Mouse (Mus musculus): ENCODE results near the gene Gm20696. TPM values are rescaled to one million over a fixed set of nuclear protein-coding genes. Genes with fewer than 3 reads are reported as not detected.

The Gm20696 gene
- total RNA-seq (2021) = 1 to 10 TPM; 1.4 to 1.6 TPM
- long read RNA-seq, experiment 1, partial matches to known transcripts = 0 of 10 reads
- long read RNA-seq, experiment 1, other reads (novel, unspliced or antisense) = 10 of 10 reads
- long read RNA-seq, experiment 2, partial matches to known transcripts = 0 of 6 reads
- long read RNA-seq, experiment 2, other reads (novel, unspliced or antisense) = 6 of 6 reads

DNA sequence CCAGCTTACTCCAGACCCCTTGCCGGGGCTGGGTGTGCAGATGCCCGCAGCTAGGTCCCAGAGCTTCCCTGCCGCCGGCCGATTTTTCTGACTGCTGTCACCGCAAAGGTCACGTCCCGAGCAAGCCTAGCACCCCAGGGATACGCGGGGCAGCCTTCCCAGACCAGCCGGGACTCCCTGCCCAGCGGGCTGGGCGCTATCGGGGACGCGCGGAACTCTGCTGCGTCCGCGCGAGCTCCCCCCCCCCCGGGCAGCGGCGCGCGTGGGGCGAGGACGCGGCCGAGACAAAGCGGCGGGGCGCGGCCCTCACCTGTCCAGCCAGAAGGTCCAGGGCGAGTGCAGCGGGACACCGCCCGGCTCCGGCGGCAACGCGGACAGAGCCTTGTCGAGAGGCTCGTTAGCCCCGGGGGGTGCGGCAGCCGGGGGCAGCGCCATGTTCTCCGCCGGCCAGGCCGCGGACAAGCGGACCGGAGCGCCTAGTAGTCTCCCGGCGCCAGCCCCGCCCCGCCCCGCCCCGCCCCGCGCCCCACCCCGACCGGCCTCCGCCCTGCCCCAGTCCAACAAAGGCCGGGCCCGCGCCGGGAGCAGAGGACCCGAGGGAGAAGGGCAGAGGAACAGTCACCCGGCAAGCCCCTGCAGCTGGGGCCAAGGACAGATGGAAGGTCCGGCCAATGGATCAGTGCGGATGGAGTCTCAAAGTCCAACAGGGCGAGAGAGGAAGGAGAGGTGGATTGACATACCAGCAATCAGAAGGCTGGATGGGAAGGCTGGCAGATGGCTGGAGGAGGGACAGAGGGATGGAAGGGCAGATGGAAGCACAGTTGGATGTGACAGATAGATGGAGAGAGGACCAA lies at the start of gene Gm20696, which contains the start of gene Eif4e3:
Gene Gm20696 (minus strand): TSS at position 480 of the 854 bp plus-strand sequence.
Gene Eif4e3 (minus strand): TSS at position 454 of the 854 bp plus-strand sequence.
- intact Hi-C loops (cut with DNase I) = no loop called here
- peak; percentile 61 to 64 for DNase-seq

DNA sequence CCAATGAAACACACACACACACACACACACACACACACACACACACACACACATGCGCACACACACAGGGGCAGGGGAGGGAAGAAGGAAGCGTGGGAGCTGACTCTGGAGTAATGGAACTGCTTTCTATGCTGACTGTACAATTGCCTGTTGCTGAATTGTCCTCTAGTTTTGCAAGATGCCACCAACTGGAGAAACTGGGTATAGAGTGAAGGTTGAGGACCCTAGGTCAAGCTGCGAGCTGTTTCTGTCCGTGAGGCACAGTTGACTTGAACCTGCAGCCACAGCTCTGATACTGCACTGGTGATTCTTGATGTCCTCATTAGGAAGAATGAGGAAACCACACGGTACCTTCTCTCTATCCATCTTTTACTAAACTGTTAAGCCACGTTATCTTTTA lies 49.3 kb upstream of the Gm20696 start:
- intact Hi-C loops (cut with DNase I) = no loop called here

DNA sequence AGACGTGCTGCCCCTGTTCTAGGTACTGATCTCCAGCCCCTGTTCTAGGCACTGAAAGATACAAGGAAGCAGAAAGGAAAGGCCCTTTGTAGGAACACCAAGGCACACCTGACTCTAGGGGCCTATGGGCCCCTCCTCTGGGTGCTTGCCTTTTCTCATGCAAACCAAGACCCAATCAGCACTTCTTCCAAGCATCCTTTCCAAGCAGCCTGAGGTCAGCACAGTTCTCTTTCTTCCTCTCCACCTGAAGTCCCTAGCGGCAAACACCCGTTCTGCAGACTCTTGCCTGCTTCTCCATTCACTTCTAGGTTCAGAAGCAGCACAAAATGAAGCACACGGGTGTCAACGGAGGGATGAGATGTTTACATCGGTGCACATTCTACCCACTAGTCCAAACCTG lies 48.6 kb upstream of the Gm20696 start:
- no peak for DNase-seq
- intact Hi-C loops (cut with DNase I) = no loop called here

More for the DNA sequence above, 49.3 kb upstream of the Gm20696 start:
- DNase-seq = no peak

DNA sequence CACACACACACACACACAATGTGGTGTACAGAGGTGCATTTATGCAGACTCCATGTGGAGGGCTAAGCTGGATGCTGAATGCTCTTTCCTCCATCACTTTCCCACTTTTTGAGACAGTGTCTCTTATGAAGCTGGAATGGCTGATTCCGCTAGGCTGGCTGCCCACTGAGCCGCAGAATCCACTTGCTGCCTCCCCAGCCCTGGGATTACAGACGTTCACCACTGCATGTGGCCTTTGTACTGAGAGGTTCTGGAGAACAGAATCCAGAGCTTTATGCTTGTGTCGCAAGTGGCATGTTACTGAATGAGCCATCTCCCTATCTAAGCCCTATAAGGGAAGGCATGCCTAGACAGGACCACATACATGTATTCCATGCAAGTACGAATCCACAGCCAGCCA lies 46.7 kb upstream of the Gm20696 start:
- no peak for DNase-seq
- intact Hi-C loops (cut with DNase I) = no loop called here

DNA sequence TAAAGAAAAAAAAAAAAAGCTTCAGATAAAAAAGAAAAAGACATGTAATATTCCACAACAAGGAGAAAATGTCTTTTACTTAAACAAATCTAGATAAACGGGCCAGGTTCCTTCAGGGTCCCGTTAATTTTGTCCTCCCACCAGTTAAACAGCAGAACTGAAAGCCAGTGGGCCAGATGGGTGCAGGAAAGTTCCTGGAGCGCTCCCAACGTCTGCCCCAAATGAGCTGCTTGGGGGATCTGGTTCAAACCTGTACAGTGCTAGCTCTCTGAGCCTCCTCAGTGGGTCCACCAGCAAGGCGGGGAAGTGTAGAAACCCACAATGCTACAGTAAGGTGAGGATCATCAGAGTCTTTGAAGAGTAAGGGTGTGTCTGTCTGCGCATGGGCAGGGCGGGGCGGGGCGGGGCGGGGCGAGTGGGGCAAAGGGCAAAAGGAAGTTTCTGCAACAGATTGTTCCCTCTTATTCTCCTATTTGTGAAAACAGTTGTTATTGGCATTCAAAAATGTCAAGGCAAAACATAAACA lies 45.0 kb upstream of the Gm20696 start:
- no peak for DNase-seq
- intact Hi-C loops (cut with DNase I) = no loop called here

DNA sequence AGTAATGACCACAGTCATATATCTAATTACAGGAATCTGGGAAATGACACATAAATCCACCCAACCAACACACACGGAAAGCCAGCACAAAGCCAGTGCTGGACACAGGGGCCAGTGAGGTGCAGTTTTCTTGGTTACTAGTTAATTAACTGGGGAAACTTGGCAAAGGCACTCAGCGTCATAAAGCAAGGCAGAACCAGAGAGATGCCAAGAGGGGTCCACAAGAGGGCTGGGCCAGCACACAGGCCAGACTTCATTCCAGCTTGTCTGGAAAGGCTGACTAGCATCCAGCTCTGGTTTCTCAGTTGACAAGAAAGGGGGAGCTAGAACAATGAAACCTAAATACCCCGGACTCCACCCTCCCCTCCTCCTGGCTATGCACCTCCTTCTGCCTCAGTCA lies 33.9 kb upstream of the Gm20696 start:
- intact Hi-C loops (cut with DNase I) = no loop called here
- DNase-seq = no peak

DNA sequence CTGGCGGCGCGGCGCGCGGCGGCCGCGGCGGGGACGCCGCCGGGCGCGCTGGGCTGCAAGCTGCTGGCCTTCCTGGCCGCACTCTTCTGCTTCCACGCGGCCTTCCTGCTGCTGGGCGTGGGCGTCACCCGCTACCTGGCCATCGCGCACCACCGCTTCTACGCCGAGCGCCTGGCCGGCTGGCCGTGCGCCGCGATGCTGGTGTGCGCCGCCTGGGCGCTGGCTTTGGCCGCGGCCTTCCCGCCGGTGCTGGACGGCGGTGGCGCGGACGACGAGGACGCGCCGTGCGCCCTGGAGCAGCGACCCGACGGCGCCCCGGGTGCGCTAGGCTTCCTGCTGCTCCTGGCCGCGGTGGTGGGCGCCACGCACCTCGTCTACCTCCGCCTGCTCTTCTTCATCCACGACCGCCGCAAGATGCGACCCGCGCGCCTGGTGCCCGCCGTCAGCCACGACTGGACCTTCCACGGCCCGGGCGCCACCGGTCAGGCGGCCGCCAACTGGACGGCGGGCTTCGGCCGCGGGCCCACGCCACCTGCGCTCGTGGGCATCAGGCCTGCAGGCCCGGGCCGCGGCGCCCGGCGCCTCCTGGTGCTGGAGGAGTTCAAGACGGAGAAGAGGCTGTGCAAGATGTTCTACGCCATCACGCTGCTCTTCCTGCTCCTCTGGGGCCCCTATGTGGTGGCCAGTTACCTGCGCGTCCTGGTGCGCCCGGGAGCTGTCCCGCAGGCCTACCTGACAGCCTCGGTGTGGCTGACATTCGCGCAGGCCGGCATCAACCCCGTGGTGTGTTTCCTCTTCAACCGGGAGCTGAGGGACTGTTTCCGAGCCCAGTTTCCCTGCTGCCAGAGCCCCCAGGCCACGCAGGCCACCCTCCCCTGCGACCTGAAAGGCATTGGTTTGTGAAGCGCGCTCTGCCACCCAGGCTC lies 26.6 kb upstream of the Gm20696 start:
- intact Hi-C loops (cut with DNase I) = no loop called here
- DNase-seq = no peak

DNA sequence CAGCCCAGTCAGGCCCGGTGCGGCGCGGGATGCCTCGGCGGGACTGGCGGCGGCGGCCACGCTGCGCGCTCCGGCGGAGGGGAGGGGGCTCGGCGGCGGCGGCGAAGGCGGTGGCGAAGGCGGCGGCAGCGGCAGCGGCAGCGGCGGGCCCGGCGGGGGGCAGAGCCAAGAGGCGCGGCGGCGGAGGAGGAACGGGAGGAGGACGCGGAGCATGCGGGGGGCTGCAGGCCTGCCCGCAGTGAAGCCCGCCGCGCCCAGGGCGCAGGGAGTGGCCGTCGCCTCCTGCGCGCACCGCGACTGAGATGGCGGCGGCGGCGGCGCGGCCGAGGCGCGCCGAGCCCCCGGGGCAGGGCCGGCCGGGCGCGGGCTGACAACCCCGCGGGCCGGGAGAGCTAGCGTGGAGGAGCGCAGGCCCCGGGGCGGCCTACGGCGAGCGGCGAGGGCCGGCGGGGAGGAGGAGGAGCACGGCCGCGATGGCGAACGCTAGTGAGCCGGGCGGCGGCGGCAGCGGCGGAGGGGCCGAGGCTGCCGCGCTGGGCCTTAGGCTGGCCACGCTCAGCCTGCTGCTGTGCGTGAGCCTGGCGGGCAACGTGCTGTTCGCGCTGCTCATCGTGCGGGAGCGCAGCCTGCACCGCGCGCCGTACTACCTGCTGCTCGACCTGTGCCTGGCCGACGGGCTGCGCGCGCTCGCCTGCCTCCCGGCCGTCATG lies 25.8 kb upstream of the Gm20696 start, which contains the start of gene Gpr27:
Gene Gpr27 (plus strand): TSS at position 474 of the 710 bp plus-strand sequence.
- intact Hi-C loops (cut with DNase I) = no loop called here
- DNase-seq = peak in 1 of 2 experiments; percentile 25

DNA sequence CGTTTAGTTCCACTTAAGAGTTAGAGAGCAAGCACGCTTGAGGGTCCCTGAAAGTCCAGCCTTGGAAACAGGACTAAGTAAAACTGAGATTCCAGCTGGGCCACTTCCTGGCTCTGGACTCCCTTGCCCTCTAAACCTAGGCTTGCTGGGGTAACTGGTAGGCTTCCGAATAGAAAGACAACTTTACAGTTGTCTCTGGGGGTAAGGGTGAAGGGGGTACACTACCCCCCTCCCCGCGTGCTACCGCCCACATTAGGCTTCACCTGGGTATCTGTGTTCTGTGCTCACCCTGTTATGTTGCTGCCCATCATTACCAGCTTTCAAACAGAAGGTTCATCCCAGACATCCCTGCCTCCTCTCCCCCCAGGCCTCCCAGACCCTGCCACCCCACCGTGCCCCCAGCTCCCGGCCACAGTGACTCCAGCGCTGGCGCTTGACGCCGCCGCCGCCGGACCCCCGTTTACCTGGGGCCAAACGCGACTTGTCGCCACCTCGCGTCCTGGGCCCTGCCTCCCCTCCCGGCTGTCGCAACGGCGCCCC lies 25.1 kb upstream of the Gm20696 start:
- intact Hi-C loops (cut with DNase I) = no loop called here

DNA sequence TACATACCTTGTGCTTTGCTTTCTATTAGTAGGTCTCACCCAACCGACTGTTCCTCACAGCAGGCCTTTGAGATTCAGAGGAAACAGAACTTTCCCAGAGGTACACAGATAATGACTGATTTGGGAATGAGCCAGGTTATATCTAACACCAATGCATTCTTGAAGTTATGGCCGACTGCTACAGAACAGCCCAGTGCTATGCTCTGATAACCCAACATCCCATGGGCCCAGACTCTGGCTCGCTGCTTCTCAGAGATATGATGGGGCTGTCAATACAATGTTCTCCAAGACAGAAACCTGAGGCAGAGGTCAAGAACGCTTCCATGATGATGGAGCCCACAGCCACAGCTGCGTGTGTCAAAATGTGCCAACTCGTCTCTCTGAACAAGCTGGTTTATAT lies 21.9 kb upstream of the Gm20696 start:
- DNase-seq = no peak
- intact Hi-C loops (cut with DNase I) = no loop called here

More for the DNA sequence above, 25.1 kb upstream of the Gm20696 start:
- no peak for DNase-seq

DNA sequence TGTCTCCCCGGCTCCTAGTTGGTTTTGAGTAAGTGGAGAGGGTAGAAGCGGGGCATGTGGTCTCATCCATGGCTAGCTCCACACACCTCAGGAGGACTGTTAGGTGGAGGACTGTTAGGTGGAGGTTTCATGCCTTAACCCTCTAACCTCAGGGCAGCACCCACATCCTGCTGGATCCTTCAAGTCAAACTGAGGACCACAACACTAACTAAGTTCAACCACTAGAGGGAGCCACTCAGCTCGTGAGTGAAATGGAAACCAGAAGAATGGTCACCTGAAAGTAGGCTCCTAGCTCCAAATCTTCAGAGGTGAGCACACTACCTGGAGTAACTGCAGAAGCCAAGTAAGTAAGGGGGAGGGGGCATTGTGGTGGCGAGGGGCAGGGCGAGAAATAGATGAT lies 18.3 kb upstream of the Gm20696 start:
- no peak for DNase-seq
- intact Hi-C loops (cut with DNase I) = no loop called here

DNA sequence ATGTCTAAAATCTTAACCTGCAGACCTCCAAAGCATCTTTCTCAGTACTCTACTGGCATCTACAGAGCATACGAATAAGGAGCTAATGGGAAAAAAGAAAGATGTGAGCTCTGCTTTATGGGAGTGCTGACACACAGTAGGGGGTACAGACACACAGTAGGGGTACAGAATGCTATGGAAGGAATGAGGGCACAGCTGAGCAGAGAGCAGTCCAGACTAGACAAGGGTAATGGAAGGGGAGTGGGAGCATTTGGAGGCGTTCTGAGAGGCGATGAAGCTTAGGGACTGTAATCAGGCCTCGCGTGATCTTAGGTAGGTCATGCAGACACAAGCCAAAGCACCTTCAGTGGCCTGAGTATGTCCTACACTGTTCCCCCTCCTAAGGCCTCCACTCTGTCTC lies 17.4 kb upstream of the Gm20696 start:
- no peak for DNase-seq
- intact Hi-C loops (cut with DNase I) = no loop called here

DNA sequence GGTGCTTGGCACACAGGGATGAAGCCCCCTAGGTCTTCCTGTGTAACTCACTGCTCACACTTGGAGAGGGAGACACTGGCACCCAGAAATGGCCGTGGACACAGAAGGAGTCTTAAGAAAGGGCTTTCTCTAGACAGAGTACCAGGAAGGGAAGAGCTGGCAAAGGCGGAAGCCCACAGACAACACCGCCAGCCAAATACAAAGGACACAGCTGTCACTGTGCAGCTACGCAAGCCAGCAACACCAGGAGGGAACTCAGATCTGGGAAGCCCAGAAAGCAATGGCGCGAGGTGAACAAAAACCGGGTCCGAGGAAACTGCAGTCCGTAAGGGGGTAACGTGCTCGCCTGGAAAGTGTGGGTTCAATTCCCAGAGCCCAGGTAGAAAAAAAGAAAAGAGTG lies 11.5 kb upstream of the Gm20696 start:
- no peak for DNase-seq
- intact Hi-C loops (cut with DNase I) = no loop called here

DNA sequence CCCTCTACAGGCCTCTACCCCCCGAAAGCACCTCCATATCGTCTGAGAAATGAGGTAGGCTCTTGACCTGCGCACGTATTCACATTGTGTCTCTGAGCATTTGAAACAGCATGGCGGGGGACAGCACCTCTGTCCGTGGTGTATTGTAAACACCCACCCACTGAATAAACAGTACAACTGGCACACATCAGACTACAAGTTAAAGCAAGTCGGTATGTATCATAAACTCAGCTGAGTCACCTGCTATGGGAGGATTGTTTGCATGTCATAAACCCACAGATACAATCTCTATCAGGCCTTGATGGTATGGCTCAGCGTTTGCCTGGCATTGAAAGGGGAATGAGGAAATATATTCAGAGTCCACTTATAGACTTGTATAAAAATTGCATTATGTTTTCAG lies 10.7 kb upstream of the Gm20696 start:
- no peak for DNase-seq
- intact Hi-C loops (cut with DNase I) = no loop called here

DNA sequence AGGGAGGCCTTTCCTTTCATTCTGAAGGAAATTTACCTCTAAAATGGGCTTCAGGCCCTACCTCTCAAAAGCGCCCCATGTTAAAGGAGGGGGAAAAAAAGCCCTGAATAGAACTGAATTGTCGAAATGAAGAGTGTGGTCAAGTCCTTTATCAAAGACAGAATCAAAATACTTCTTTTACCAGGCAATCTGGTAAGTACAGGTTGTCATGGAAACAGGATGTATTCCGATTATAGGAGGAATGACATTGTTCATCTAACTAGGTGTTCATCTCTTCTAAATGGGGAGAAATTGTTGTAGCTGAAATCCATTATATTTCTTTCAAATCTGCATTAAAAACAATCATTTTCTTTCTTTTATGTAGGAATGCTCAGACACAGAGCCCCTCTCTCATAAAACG lies 7.9 kb upstream of the Gm20696 start:
- intact Hi-C loops (cut with DNase I) = no loop called here
- DNase-seq = no peak

DNA sequence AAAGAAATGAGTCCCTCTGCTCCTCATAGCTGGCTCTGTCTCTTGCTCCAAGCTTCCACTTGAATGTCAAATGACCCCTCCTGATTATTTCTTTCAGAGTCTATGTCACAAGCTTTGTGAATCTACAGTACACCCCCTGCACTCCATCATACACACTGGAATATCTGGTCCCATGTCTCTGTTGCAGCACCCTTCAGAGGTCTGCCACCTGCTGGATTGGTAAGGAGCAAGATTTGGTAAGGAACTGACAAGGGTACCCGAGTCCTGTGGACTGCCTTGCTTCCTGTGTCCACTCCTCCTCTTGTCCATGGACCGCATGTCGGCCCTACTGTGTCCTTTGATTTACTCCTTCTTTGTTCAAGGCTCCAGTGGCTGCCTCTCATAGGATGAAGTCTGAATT lies 5.2 kb upstream of the Gm20696 start:
- DNase-seq = no peak
- intact Hi-C loops (cut with DNase I) = no loop called here

DNA sequence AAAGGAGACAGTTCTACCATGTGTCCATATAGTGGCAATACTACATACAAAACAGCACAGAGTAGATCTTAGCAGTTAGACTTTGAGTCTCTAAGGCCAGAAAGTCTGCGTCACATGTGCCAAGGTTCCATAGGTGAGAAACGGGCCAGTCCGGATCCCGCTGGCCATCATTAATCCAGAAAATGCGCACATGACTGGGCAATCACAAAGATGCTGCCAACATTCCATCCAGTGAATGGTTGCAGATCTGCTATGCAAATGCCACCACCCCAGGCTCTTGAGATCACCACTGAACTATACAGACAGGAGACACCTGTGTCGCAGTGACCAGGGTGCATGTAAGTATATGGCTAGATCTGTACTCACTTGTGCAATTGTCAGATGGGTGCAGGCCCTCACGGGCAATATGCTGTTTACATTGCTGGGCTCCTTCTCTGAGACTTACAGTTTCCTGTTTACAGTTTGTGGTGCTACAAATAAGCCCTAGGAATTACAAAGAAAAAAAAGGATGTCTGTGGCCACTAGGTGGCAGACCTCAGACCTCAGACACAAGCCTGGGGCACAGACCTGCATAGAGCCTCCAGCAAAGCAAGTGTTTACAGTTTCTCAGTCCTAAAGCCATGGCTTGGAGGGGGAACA lies 4.0 kb upstream of the Gm20696 start:
- intact Hi-C loops (cut with DNase I) = no loop called here
- DNase-seq = peak in 1 of 2 experiments; percentile 30

DNA sequence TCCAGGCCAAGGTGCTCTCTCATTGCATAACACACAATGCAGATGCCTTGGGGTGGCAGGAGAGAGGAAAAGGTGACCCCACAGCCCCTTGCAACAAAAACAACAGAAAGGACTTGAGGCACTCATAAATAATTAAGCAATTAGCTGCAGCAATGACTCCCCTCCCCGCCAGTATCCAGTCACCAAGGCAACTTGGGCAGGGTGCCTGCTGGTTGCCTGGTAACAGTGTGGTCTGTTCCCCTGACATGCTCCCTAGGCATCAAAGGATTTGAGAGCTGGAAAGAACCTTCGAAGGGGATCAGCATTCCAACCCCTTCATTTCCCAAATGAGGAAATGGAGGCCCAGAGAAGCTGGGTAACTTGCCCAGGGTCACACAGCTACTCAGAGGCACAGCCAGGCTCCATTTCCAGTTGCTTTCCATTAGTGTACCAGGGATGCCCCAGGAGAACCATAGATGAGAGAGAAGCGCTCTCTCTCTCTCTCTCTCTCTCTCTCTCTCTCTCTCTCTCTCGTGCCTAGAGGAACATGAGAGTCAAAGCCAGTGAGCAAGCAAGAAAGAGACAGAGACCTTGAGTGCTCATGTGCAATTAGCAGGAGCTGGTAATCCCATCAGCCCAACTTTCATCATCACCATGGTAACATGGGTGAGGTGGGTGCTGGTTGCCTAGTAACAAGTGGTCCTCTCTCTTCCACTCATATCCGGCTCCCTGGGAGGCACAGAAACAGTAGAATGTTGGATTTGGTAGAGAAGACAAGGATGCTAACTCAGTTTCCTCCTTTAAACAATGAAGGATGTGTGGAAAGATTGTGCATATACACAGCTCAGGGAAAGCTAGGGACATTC lies 3.1 kb upstream of the Gm20696 start:
- intact Hi-C loops (cut with DNase I) = no loop called here
- DNase-seq = no peak

Measured in gastrocnemius, postnatal 36 days (tissue).